Mouse (Mus musculus) CD4-positive naive resting alpha-beta T cell, adult 57 days (primary cell): Measurements from ENCODE around the gene Gm20738. TPM values are rescaled to one million over a fixed set of nuclear protein-coding genes. Genes with fewer than 3 reads are reported as not detected.

Source experiments
- total RNA-seq: library from RNA; stranded (reverse); gene quantifications from one replicate; pipeline ENCODE4 v1.2.4, GENCODE M21; 2023

Gm20738 gene
- not detected for total RNA-seq

DNA sequence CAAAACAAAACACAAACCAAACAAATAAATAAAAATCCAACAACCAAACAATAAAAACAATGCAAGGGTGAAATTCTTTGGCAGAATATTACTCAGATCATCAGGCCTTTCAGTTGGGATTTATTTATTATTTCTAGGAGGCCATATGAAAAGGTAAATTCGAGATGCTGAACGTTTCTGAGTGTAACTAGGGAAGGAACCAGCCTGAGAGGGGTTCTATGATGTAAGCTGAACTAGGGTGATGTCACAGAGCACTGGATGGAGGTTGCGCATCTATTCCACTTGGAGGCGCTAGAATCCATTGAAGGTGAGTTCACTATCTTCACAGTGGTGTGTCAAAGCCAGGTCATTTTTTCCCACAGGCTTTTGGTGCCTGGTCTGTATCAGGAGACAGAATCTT, at the start of gene Gm20738:
TSS of gene Gm20738 (plus strand) at position 301 of the 400 bp plus-strand sequence.

